ENCODE assay signal across 7 mouse cellular contexts in the genomic region with DNA sequence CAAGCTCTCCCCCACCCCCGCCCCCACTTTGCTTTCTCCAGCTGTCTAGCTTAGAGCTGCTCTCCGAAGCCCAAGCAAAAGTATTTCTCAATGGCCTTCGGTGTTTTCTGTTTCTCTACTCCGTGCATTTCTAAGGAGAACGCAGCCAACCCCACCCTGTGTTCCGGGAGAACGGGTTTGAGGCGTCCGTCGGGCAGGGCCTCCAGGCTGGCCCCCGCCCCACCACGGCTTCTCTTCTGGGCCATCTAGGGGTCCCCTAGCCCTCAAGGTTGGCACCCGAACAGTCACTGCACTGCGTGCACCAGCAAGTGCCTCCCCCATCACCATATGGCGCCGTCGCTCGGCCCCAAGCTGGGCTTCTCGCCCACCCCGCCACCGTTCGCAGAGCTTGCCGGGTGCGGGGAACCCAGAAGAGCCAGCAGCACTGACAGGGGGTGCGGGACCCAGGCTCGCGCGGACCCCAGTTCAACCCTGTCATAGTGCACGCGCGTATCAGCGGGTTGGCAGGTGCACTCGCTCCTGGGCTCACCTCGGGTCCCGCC. TPM values are rescaled to one million over a fixed set of nuclear protein-coding genes. Genes with fewer than 3 reads are reported as not detected.
DNase-seq lines count a peak whose midpoint lies in the region; ATAC-seq and TF ChIP-seq lines count a peak whose summit lies in the region.

No protein-coding gene starts in this region.

- WGBS in thymus, adult 2 months: 3% methylated on average over 35 of the region's 35 CpGs
- 2% methylated on average over 35 of the region's 35 CpGs for WGBS in forebrain, embryonic 12.5 days
- 1% methylated on average over 33 of the region's 35 CpGs for WGBS in hindbrain, postnatal 0 days
- 4% methylated on average over 18 of the region's 35 CpGs for WGBS in limb, embryonic 14.5 days
- WGBS in midbrain, embryonic 13.5 days: 2% methylated on average over 35 of the region's 35 CpGs

- ATAC-seq in forebrain, embryonic 12.5 days (ENCODE audit: low FRiP score): no peak; the same call in 1 of the 2 replicates
- ATAC-seq in hindbrain, postnatal 0 days: no peak; the same call in 1 of the 2 replicates
- peak; percentile 32 for ATAC-seq in limb, embryonic 14.5 days (ENCODE audit: low FRiP score, low read depth)
- no peak; the same call in 1 of the 2 replicates for ATAC-seq in midbrain, embryonic 13.5 days

- H3K9ac ChIP-seq in forebrain, embryonic 12.5 days: peak overlapping the region; percentile 66
- peak overlapping the region; percentile 64 for H3K9ac ChIP-seq in hindbrain, postnatal 0 days (replicated peaks; ENCODE audit: low read length)
- peak overlapping the region; percentile 62 for H3K9ac ChIP-seq in limb, embryonic 14.5 days (ENCODE audit: low read depth, low read length, severe bottlenecking)
- peak overlapping the region; percentile 76 for H3K9ac ChIP-seq in midbrain, embryonic 13.5 days (replicated peaks)

- no peaks in the 10 kb centered on the region for H3K9me3 ChIP-seq in forebrain, embryonic 12.5 days
- H3K9me3 ChIP-seq in hindbrain, postnatal 0 days (ENCODE audit: low read length): no peaks in the 10 kb centered on the region
- H3K9me3 ChIP-seq in limb, embryonic 14.5 days (ENCODE audit: control insufficient read depth, low read length): no peaks in the 10 kb centered on the region
- H3K9me3 ChIP-seq in midbrain, embryonic 13.5 days: no peaks in the 10 kb centered on the region

- no peaks in the 10 kb centered on the region for H3K36me3 ChIP-seq in thymus, adult 2 months (ENCODE audit: control insufficient read depth, insufficient read depth, low read length)
- no peaks in the 10 kb centered on the region; the same call in 1 of the 2 replicates for H3K36me3 ChIP-seq in forebrain, embryonic 12.5 days (replicated peaks)
- H3K36me3 ChIP-seq in hindbrain, postnatal 0 days (ENCODE audit: insufficient read depth, low read length): no peaks in the 10 kb centered on the region
- no peaks in the 10 kb centered on the region for H3K36me3 ChIP-seq in limb, embryonic 14.5 days (ENCODE audit: control insufficient read depth, insufficient read depth, low read length)
- 0 out of 2 replicates have a peak, but pooled peaks cover 4% of the 10 kb centered on the region for H3K36me3 ChIP-seq in midbrain, embryonic 13.5 days

- no peaks in the 10 kb centered on the region for H3K27me3 ChIP-seq in thymus, adult 2 months (ENCODE audit: control insufficient read depth, insufficient read depth, low read length)
- peaks cover 29% of the 10 kb centered on the region for H3K27me3 ChIP-seq in forebrain, embryonic 12.5 days
- H3K27me3 ChIP-seq in hindbrain, postnatal 0 days (ENCODE audit: insufficient read depth, low read length): no peaks in the 10 kb centered on the region
- no peaks in the 10 kb centered on the region for H3K27me3 ChIP-seq in limb, embryonic 14.5 days (ENCODE audit: control insufficient read depth, insufficient read depth, low read length)
- peaks cover 26% of the 10 kb centered on the region for H3K27me3 ChIP-seq in midbrain, embryonic 13.5 days

- no peak for DNase-seq in thymus, adult 2 months
- no peak for DNase-seq in thymus, postnatal 25 days
- DNase-seq in hindbrain, postnatal 0 days (ENCODE audit: low spot score): peak; percentile 48
- no peak for DNase-seq in limb, embryonic 14.5 days (ENCODE audit: low spot score)
- peak; percentile 18 for DNase-seq in yolk sac, embryonic 10.5 days (ENCODE audit: low spot score)

- H3K27ac ChIP-seq in thymus, adult 2 months (ENCODE audit: control insufficient read depth, insufficient read depth, low read length): no peak overlapping the region
- H3K27ac ChIP-seq in forebrain, embryonic 12.5 days: peak overlapping the region; percentile 39
- H3K27ac ChIP-seq in hindbrain, postnatal 0 days: peak overlapping the region; percentile 73
- H3K27ac ChIP-seq in limb, embryonic 14.5 days (replicated peaks; ENCODE audit: low read depth, low read length): peak overlapping the region; percentile 33; the same call in 1 of the 2 replicates
- H3K27ac ChIP-seq in midbrain, embryonic 13.5 days: peak overlapping the region; percentile 30; the same call in 1 of the 2 replicates

- TF ChIP-seq CTCF in thymus, adult 2 months (IDR thresholded peaks at IDR 0.05; ENCODE audit: borderline replicate concordance, control insufficient read depth, extremely low read depth, insufficient read depth, low read length, poor library complexity): no peak
- no peak for TF ChIP-seq CTCF in hindbrain, postnatal 0 days (IDR thresholded peaks at IDR 0.05; ENCODE audit: low read depth)

- peak overlapping the region; percentile 72 for H3K4me3 ChIP-seq in thymus, adult 2 months (ENCODE audit: control insufficient read depth, insufficient read depth, low read length)
- H3K4me3 ChIP-seq in forebrain, embryonic 12.5 days (replicated peaks): peak overlapping the region; percentile 62
- H3K4me3 ChIP-seq in hindbrain, postnatal 0 days (ENCODE audit: low read length): peak overlapping the region; percentile 65
- peak overlapping the region; percentile 61 for H3K4me3 ChIP-seq in limb, embryonic 14.5 days (replicated peaks; ENCODE audit: low read length)
- peak overlapping the region; percentile 64 for H3K4me3 ChIP-seq in midbrain, embryonic 13.5 days (replicated peaks)

- no peak for TF ChIP-seq POLR2A in thymus, adult 2 months (IDR thresholded peaks at IDR 0.05; ENCODE audit: control insufficient read depth, extremely low read depth, insufficient read depth, low read length, poor library complexity)
- TF ChIP-seq POLR2A in limb, embryonic 14.5 days (IDR thresholded peaks at IDR 0.05; ENCODE audit: borderline replicate concordance, extremely low read depth, insufficient read depth, insufficient read length): no peak

- H3K4me1 ChIP-seq in thymus, adult 2 months (replicated peaks; ENCODE audit: control insufficient read depth, insufficient read depth, low read length): peaks cover 11% of the 10 kb centered on the region
- peaks cover 11% of the 10 kb centered on the region for H3K4me1 ChIP-seq in forebrain, embryonic 12.5 days
- H3K4me1 ChIP-seq in hindbrain, postnatal 0 days (ENCODE audit: insufficient read depth, low read length): no peaks in the 10 kb centered on the region
- H3K4me1 ChIP-seq in limb, embryonic 14.5 days (ENCODE audit: control insufficient read depth, insufficient read depth, low read length): no peaks in the 10 kb centered on the region
- peaks cover 14% of the 10 kb centered on the region; the same call in 1 of the 2 replicates for H3K4me1 ChIP-seq in midbrain, embryonic 13.5 days (replicated peaks)

- H3K4me2 ChIP-seq in forebrain, embryonic 12.5 days: peak overlapping the region; percentile 96
- peak overlapping the region; percentile 85 for H3K4me2 ChIP-seq in hindbrain, postnatal 0 days (ENCODE audit: low read depth, low read length)
- peak overlapping the region; percentile 97 for H3K4me2 ChIP-seq in limb, embryonic 14.5 days (replicated peaks; ENCODE audit: low read depth, low read length, severe bottlenecking)
- H3K4me2 ChIP-seq in midbrain, embryonic 13.5 days (replicated peaks): peak overlapping the region; percentile 88

RNA-seq across cellular contexts. Expression of gene Rab3d, which starts 0.4 kb away (rescaled TPM):
- 34.9 and 40.3 TPM in 2 replicates for polyA plus RNA-seq in thymus, adult 2 months (2012; rRNA removed)
- polyA plus RNA-seq in forebrain, embryonic 12.5 days (2016; fragmentation: Nextera tagmentation; extraction: Ambion mirVana): 12.4 and 13.1 TPM in 2 replicates
- total RNA-seq in hindbrain, postnatal 0 days (2014; rRNA removed): 23.1 and 28.6 TPM in 2 replicates
- 20.3 and 21.6 TPM in 2 replicates for polyA plus RNA-seq in hindbrain, postnatal 0 days (2015; fragmentation: Nextera tagmentation; extraction: Ambion mirVana)
- polyA plus RNA-seq in limb, embryonic 14.5 days (2012; rRNA removed): 30.1 and 30.7 TPM in 2 replicates
- 32.5 and 36.3 TPM in 2 replicates for polyA plus RNA-seq in limb, embryonic 14.5 days (2014; fragmentation: Nextera tagmentation; extraction: Ambion mirVana)
- 10.8 and 11.4 TPM in 2 replicates for polyA plus RNA-seq in midbrain, embryonic 13.5 days (2015; fragmentation: Nextera tagmentation; extraction: Ambion mirVana)

RNA-seq across cellular contexts. Expression of gene Ccdc159, which starts 9.7 kb away (rescaled TPM):
- polyA plus RNA-seq in thymus, adult 2 months (2012; rRNA removed): 1.3 and 1.9 TPM in 2 replicates
- 5.2 and 5.8 TPM in 2 replicates for polyA plus RNA-seq in forebrain, embryonic 12.5 days (2016; fragmentation: Nextera tagmentation; extraction: Ambion mirVana)
- total RNA-seq in hindbrain, postnatal 0 days (2014; rRNA removed): 6.0 and 8.4 TPM in 2 replicates
- polyA plus RNA-seq in hindbrain, postnatal 0 days (2015; fragmentation: Nextera tagmentation; extraction: Ambion mirVana): 3.9 and 4.0 TPM in 2 replicates
- 9.6 and 10.8 TPM in 2 replicates for polyA plus RNA-seq in limb, embryonic 14.5 days (2012; rRNA removed)
- polyA plus RNA-seq in limb, embryonic 14.5 days (2014; fragmentation: Nextera tagmentation; extraction: Ambion mirVana): 2.8 and 3.3 TPM in 2 replicates
- 7.1 and 10.3 TPM in 2 replicates for polyA plus RNA-seq in midbrain, embryonic 13.5 days (2015; fragmentation: Nextera tagmentation; extraction: Ambion mirVana)

RNA-seq across cellular contexts. Expression of gene Tmem205, which starts 9.8 kb away (rescaled TPM):
- 40.0 and 47.7 TPM in 2 replicates for polyA plus RNA-seq in thymus, adult 2 months (2012; rRNA removed)
- 32.9 and 33.3 TPM in 2 replicates for polyA plus RNA-seq in forebrain, embryonic 12.5 days (2016; fragmentation: Nextera tagmentation; extraction: Ambion mirVana)
- 34.9 and 52.0 TPM in 2 replicates for total RNA-seq in hindbrain, postnatal 0 days (2014; rRNA removed)
- 56.2 and 56.3 TPM in 2 replicates for polyA plus RNA-seq in hindbrain, postnatal 0 days (2015; fragmentation: Nextera tagmentation; extraction: Ambion mirVana)
- polyA plus RNA-seq in limb, embryonic 14.5 days (2012; rRNA removed): 37.4 and 45.3 TPM in 2 replicates
- polyA plus RNA-seq in limb, embryonic 14.5 days (2014; fragmentation: Nextera tagmentation; extraction: Ambion mirVana): 49.5 and 51.5 TPM in 2 replicates
- 41.1 and 42.0 TPM in 2 replicates for polyA plus RNA-seq in midbrain, embryonic 13.5 days (2015; fragmentation: Nextera tagmentation; extraction: Ambion mirVana)

RNA-seq across cellular contexts. Expression of gene Plppr2, which starts 19.3 kb away (rescaled TPM):
- polyA plus RNA-seq in thymus, adult 2 months (2012; rRNA removed): 3.8 and 5.5 TPM in 2 replicates
- polyA plus RNA-seq in forebrain, embryonic 12.5 days (2016; fragmentation: Nextera tagmentation; extraction: Ambion mirVana): 37.0 and 40.9 TPM in 2 replicates
- 147 and 151 TPM in 2 replicates for total RNA-seq in hindbrain, postnatal 0 days (2014; rRNA removed)
- 85.6 and 95.2 TPM in 2 replicates for polyA plus RNA-seq in hindbrain, postnatal 0 days (2015; fragmentation: Nextera tagmentation; extraction: Ambion mirVana)
- 31.7 and 44.2 TPM in 2 replicates for polyA plus RNA-seq in limb, embryonic 14.5 days (2012; rRNA removed)
- 8.7 and 11.2 TPM in 2 replicates for polyA plus RNA-seq in limb, embryonic 14.5 days (2014; fragmentation: Nextera tagmentation; extraction: Ambion mirVana)
- polyA plus RNA-seq in midbrain, embryonic 13.5 days (2015; fragmentation: Nextera tagmentation; extraction: Ambion mirVana): 65.8 and 72.0 TPM in 2 replicates

RNA-seq across cellular contexts. Expression of gene Swsap1, which starts 38.0 kb away (rescaled TPM):
- polyA plus RNA-seq in thymus, adult 2 months (2012; rRNA removed): 6.7 and 7.6 TPM in 2 replicates
- 7.4 and 9.5 TPM in 2 replicates for polyA plus RNA-seq in forebrain, embryonic 12.5 days (2016; fragmentation: Nextera tagmentation; extraction: Ambion mirVana)
- 27.8 and 35.8 TPM in 2 replicates for total RNA-seq in hindbrain, postnatal 0 days (2014; rRNA removed)
- 8.0 and 9.0 TPM in 2 replicates for polyA plus RNA-seq in hindbrain, postnatal 0 days (2015; fragmentation: Nextera tagmentation; extraction: Ambion mirVana)
- polyA plus RNA-seq in limb, embryonic 14.5 days (2012; rRNA removed): 6.5 and 7.0 TPM in 2 replicates
- polyA plus RNA-seq in limb, embryonic 14.5 days (2014; fragmentation: Nextera tagmentation; extraction: Ambion mirVana): 12.8 TPM in 2 replicates
- polyA plus RNA-seq in midbrain, embryonic 13.5 days (2015; fragmentation: Nextera tagmentation; extraction: Ambion mirVana): 9.8 and 12.6 TPM in 2 replicates

Comparison
In these comparisons a context has a peak if more than half of its experiments do, and no peak if none do; other contexts are left out.
1. DNase-seq: peak in hindbrain, postnatal 0 days (single experiment) and yolk sac, embryonic 10.5 days (single experiment); none in thymus, adult 2 months (single experiment), thymus, postnatal 25 days (single experiment) and limb, embryonic 14.5 days (single experiment).
2. Peak in every context shown above with its lines, with median percentiles within 50 percentile points of each other: H3K4me3 ChIP-seq, H3K4me2 ChIP-seq and H3K9ac ChIP-seq.